Mouse (Mus musculus) adrenal gland, postnatal 36 days (tissue): Measurements from ENCODE around the gene Lamb3. TPM values are rescaled to one million over a fixed set of nuclear protein-coding genes. Genes with fewer than 3 reads are reported as not detected.

Experiments
- DNase-seq, 2 experiments: peaks; one replicate each; pipeline ENCODE4 v3.0.0; 2021; ENCODE audit warnings: mixed read lengths in 1 of 2
- long read RNA-seq, 2 experiments: library from polyadenylated mRNA; stranded (forward); transcript quantifications; one replicate each; pipeline ENCODE4 v2.0.0; 2021; ENCODE audit warnings: borderline sequencing depth in 2 of 2
- total RNA-seq, 2 experiments: library from RNA; stranded (reverse); gene quantifications; 2 replicates each; pipeline ENCODE4 v1.2.3; 2021

Lamb3 gene
- total RNA-seq = 1 to 10 TPM; 2.1 to 3.0 TPM
- long read RNA-seq, experiment 1, partial matches to known transcripts = 1 of 1 reads
- long read RNA-seq, experiment 1, other reads (novel, unspliced or antisense) = 0 of 1 reads
- long read RNA-seq, experiment 2, partial matches to known transcripts = 0 of 1 reads
- long read RNA-seq, experiment 2, other reads (novel, unspliced or antisense) = 1 of 1 reads

- no peak for DNase-seq
Measured at GRCm38 (mm10) chr1:193207503-193207902, at the start of gene Lamb3. TSS of gene Lamb3 (plus strand) at chr1:193207699.

- no peak for DNase-seq
Measured at GRCm38 (mm10) chr1:193159163-193159562, 48.3 kb upstream of the Lamb3 start.

- DNase-seq = no peak
Measured at GRCm38 (mm10) chr1:193159613-193160012, 47.9 kb upstream of the Lamb3 start.

GRCm38 (mm10) chr1:193160317-193161032 lies 47.0 kb upstream of the Lamb3 start:
- DNase-seq = peak; percentile 49 to 78

GRCm38 (mm10) chr1:193167746-193168145 lies 39.8 kb upstream of the Lamb3 start, which contains the start of gene A130010J15Rik:
TSS of gene A130010J15Rik (plus strand) at chr1:193168046.
- DNase-seq = no peak

- DNase-seq = no peak
Measured at GRCm38 (mm10) chr1:193169228-193169627, 38.3 kb upstream of the Lamb3 start.

GRCm38 (mm10) chr1:193169856-193170255 lies 37.6 kb upstream of the Lamb3 start:
- no peak for DNase-seq

- DNase-seq = peak; percentile 97
Measured at GRCm38 (mm10) chr1:193172991-193173809, 34.3 kb upstream of the Lamb3 start.

- DNase-seq = no peak
Measured at GRCm38 (mm10) chr1:193173810-193174129, 33.7 kb upstream of the Lamb3 start.

- DNase-seq = no peak
Measured at GRCm38 (mm10) chr1:193174143-193174733, 33.3 kb upstream of the Lamb3 start.

GRCm38 (mm10) chr1:193181104-193181503 lies 26.4 kb upstream of the Lamb3 start:
- no peak for DNase-seq

GRCm38 (mm10) chr1:193188257-193188656 lies 19.2 kb upstream of the Lamb3 start:
- no peak for DNase-seq

GRCm38 (mm10) chr1:193189151-193189621 lies 18.3 kb upstream of the Lamb3 start:
- peak in 1 of 2 experiments; percentile 27 for DNase-seq

GRCm38 (mm10) chr1:193189771-193190170 lies 17.7 kb upstream of the Lamb3 start:
- DNase-seq = no peak

GRCm38 (mm10) chr1:193191675-193192283 lies 15.7 kb upstream of the Lamb3 start:
- no peak for DNase-seq

GRCm38 (mm10) chr1:193194416-193195140 lies 12.9 kb upstream of the Lamb3 start:
- DNase-seq = no peak

GRCm38 (mm10) chr1:193195169-193195810 lies 12.2 kb upstream of the Lamb3 start:
- no peak for DNase-seq

GRCm38 (mm10) chr1:193197494-193198205 lies 9.8 kb upstream of the Lamb3 start:
- no peak for DNase-seq

GRCm38 (mm10) chr1:193198312-193198711 lies 9.2 kb upstream of the Lamb3 start:
- no peak for DNase-seq
